Mouse (Mus musculus): ENCODE results near the gene Prss56. TPM values are rescaled to one million over a fixed set of nuclear protein-coding genes. Genes with fewer than 3 reads are reported as not detected.

Prss56 gene
- total RNA-seq, 1 experiment from 2014 or later = not detected

DNA sequence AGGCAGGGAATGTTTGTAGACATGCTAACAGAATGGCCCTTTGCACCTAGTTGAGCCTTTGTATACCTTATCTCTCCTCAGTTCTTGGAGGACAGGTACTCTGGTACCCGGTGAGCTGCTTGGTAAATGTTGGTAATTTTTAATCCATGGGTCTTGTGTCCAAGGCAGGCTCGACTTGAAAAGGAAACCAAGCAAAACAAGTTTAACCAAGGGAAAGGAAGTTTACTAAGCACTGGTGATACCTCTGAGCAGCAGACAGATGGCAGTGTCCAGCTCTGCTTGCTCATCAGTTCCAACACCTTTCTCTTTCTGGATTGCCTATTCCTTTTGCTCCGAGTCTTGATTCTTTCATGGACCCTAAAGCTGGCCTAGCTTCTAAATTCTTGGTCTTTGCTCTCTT lies 34.8 kb downstream of the Prss56 start:
- no peak for ATAC-seq (ENCODE audit: extremely low read depth, insufficient number of reproducible peaks, low FRiP score, poor library complexity, severe bottlenecking)

DNA sequence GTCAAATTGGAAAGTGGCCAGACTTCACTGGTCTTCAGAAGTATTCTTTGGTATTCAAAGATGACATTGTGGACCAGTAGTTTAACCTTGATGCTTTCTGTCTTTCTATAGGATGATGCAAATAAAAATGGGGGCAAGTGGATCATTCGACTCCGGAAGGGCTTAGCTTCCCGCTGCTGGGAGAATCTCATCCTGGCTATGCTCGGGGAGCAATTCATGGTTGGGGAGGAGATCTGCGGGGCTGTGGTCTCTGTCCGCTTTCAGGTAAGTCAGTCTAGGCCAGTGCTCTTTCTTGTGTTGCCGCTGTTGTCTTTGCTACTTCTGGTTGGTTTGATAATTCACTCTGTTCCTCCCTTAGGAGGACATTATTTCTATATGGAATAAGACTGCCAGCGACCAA lies 42.6 kb downstream of the Prss56 start:
- no peak for ATAC-seq (ENCODE audit: extremely low read depth, insufficient number of reproducible peaks, low FRiP score, poor library complexity, severe bottlenecking)

DNA sequence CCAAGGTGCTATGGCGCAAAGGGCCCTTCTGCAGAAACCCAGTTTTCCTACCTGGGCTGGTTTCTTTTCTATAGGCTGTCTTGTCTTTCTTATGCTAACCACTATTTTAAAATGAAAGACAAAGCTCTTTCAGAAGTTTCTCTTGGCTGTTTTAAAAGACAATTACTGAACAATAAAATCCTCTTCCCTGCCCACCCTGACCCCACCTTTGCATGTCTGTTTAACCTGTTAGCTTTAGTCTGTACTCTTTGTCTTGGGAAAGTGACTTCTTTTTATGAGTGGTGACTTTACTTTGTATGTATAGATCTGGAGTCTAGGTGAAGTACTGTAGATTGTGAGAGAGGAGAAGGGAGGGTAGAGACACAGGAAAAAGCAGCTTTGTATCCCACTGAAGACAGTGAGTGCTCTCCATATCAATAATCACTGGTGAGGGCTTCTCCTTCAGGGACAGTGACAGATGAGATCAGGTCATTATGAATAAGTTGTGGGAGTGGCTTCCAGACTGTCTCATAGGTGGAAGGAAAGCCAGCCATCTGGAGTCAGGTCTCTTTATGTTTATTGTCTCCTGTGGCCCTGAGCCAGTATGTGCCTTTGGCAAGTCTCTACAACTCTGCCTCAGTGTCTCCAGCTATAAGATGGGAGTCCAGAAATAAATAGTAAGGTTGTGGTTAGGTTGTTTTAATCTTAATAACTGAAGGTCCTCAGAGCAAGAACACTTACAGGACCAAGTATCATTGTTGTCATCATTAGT lies 43.5 kb downstream of the Prss56 start:
- ATAC-seq (ENCODE audit: extremely low read depth, insufficient number of reproducible peaks, low FRiP score, poor library complexity, severe bottlenecking) = no peak

- no peak for ATAC-seq (ENCODE audit: extremely low read depth, insufficient number of reproducible peaks, low FRiP score, poor library complexity, severe bottlenecking)
Observed at GRCm38 (mm10) chr1:87227160-87227550, 44.0 kb downstream of the Prss56 start.

- no peak for ATAC-seq (ENCODE audit: extremely low read depth, insufficient number of reproducible peaks, low FRiP score, poor library complexity, severe bottlenecking)
Observed at GRCm38 (mm10) chr1:87230606-87231005, 47.5 kb downstream of the Prss56 start.

DNA sequence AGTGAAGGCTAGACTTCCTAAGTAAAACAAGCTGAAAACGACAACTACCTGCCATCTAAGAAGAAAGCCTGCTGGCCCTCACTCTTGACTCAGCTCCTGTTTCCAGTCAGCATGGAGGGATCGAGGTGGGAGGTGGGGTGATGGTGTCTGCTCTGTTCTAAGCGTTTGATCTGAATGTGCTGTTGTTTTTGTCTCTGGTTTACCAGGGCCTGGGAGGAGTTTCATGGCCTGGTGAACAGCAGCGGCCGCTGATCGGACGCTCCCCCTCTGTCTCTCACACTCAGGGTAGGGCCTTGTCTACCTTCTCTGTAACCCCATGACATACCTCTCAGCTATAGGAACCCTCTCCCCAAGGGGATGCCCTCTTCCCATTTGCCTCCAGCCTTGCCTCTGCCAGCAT lies 49.1 kb downstream of the Prss56 start:
- no peak for ATAC-seq (ENCODE audit: extremely low read depth, insufficient number of reproducible peaks, low FRiP score, poor library complexity, severe bottlenecking)

Other genes starting within 250 kb of the Prss56 start
- gene Alppl2, start 93.4 kb upstream of the Prss56 start, total RNA-seq (2017) = not detected in 2 replicates
- not detected in 2 replicates for gene Alpi, start 81.7 kb upstream of the Prss56 start, total RNA-seq (2017)
- not detected in 2 replicates for gene Akp3, start 58.3 kb upstream of the Prss56 start, total RNA-seq (2017)
- not detected in 2 replicates for gene Ecel1, start 26.8 kb upstream of the Prss56 start, total RNA-seq (2017)
- not detected in 2 replicates for gene Chrnd, start 7.3 kb downstream of the Prss56 start, total RNA-seq (2017)
- 0.12 TPM in 1 of 2 replicates, not detected in the other for gene Chrng, start 21.3 kb downstream of the Prss56 start, total RNA-seq (2017)
- gene Eif4e2, start 30.6 kb downstream of the Prss56 start, total RNA-seq (2017) = 111 and 118 TPM in 2 replicates
- gene Efhd1, start 81.0 kb downstream of the Prss56 start, total RNA-seq (2017) = 0.74 TPM in 1 of 2 replicates, not detected in the other
- 117 and 137 TPM in 2 replicates for gene Gigyf2, start 143.7 kb downstream of the Prss56 start, total RNA-seq (2017)
- 0.37 and 0.70 TPM in 2 replicates for gene Kcnj13, start 211.4 kb downstream of the Prss56 start, total RNA-seq (2017)

Data from neutrophil, adult 5-6 weeks (primary cell).